Mouse (Mus musculus): ENCODE results near the gene Nrcam. TPM values are rescaled to one million over a fixed set of nuclear protein-coding genes. Genes with fewer than 3 reads are reported as not detected.

Gene Nrcam
- polyA plus RNA-seq, 1 experiment from 2014 or later: 22.0 TPM

DNA sequence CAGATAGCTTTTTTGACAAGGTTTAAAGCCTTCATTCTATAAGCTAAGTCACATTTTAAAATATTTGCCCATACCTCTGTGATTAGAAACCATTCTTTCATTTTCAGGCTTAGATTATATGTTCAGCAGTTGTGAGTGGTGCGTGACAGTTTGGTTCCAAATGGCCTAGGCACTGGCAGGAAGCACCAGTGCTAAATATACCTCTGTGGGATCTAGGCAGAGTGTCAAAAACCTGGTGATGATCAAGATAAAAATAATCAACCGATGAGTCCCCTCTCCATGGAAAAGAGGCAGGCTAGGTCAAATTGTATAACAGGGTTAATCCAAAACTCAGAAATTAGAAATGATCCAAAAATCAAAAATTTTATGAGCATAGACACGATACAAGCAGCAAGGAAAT lies 82.3 kb downstream of the Nrcam start:
- Histone ChIP-seq H3K36me3 (no peaks in the 10 kb centered on the region), H3K4me2 (no peak overlapping the region), H3K9me3 (no peaks in the 10 kb centered on the region), H3K27me3 (no peaks in the 10 kb centered on the region), H3K27ac (no peak overlapping the region), H3K4me1 (no peaks in the 10 kb centered on the region), H3K4me3 (no peak overlapping the region), H3K9ac (no peak overlapping the region)
- ATAC-seq (ENCODE audit: borderline replicate concordance, extremely low read depth, low FRiP score, low TSS enrichment): no peak
- WGBS: 71% methylated on average over 3 of the region's 3 CpGs

DNA sequence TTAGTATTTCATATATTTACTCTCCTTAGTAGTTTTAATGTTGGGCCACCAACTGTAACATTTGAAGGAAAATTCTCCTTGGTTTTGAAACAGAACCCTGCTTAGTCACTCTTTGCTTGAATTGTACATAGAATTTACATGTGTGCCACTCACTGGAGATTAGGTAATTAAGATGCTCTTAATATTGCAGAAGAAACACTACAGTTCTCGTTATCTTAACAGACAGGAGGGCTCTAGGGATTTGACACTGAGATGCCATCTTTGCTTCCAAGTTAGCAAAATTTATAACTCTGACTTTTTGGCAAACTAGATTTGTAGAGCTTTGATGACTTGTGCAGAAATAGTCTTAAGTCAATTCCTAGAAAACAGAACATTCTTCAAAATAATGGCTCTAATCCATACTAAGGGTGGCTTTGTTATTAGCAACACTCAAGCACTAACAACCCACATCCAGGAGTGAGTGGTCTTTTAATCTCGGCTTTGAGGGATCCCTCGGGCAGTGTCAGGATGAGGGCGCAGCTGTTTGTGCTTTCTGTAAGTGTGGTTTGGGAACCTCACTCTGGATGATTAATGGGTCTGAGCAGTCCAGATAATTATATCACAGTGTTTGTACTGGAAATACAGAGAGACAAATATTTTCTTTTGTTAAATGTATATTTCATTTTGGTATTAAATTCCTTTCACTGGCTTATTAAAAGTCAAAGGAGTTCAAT lies 93.6 kb downstream of the Nrcam start:
- no peaks in the 10 kb centered on the region for H3K36me3 ChIP-seq
- no peak overlapping the region for H3K4me2 ChIP-seq
- no peak for ATAC-seq (ENCODE audit: borderline replicate concordance, extremely low read depth, low FRiP score, low TSS enrichment)
- no peaks in the 10 kb centered on the region for H3K9me3 ChIP-seq
- no peaks in the 10 kb centered on the region for H3K27me3 ChIP-seq
- no peak overlapping the region for H3K4me3 ChIP-seq
- H3K9ac ChIP-seq: no peak overlapping the region
- no peak overlapping the region for H3K27ac ChIP-seq
- 51% methylated on average over 4 of the region's 4 CpGs for WGBS
- no peaks in the 10 kb centered on the region for H3K4me1 ChIP-seq

DNA sequence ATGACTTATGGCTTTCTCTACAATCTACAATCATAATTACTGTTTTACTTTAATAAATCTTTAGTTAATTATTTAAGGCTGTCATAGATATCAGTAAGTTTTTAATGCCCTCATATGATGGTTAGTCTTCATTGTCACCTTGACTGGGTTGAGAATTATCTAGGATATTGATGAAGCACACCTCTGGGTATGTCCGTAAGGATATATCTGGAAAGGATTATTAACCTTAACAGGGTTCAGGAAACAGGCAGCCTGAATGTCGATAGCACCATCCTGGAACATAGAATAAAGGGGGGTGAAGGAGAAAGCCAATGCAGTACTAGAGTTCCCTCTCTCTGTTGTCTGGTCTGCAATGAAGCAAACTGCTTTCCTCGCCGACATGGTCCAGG lies 94.2 kb downstream of the Nrcam start:
- H3K9me3 ChIP-seq: no peaks in the 10 kb centered on the region
- no peak for ATAC-seq (ENCODE audit: borderline replicate concordance, extremely low read depth, low FRiP score, low TSS enrichment)
- H3K27ac ChIP-seq: no peak overlapping the region
- H3K27me3 ChIP-seq: no peaks in the 10 kb centered on the region
- no peak overlapping the region for H3K4me2 ChIP-seq
- WGBS: 84% methylated on average over 4 of the region's 4 CpGs
- H3K4me1 ChIP-seq: no peaks in the 10 kb centered on the region
- H3K4me3 ChIP-seq: no peak overlapping the region
- H3K9ac ChIP-seq: no peak overlapping the region
- no peaks in the 10 kb centered on the region for H3K36me3 ChIP-seq

DNA sequence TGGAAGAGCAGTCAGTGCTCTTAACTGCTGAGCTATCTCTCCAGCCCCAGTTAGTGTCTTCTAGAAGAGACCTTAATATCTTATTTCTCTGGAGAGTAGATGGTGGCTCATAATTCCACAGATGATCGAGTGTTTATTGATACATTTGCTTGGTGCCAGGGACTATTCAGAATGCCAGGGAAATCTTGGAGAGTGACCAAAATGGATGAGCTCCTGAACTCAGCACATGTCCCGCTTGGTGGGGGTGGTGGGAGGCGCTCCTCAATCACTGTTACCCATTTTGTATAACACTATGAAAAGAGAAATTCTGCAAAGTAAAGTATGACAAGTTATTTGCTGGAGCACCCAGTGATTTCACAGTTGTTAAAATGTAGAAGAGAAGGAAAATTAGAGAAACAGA lies 95.3 kb downstream of the Nrcam start:
- Histone ChIP-seq H3K4me3 (no peak overlapping the region), H3K36me3 (no peaks in the 10 kb centered on the region), H3K4me2 (no peak overlapping the region), H3K9me3 (no peaks in the 10 kb centered on the region), H3K9ac (no peak overlapping the region), H3K4me1 (no peaks in the 10 kb centered on the region), H3K27me3 (no peaks in the 10 kb centered on the region), H3K27ac (no peak overlapping the region)
- no peak for ATAC-seq (ENCODE audit: borderline replicate concordance, extremely low read depth, low FRiP score, low TSS enrichment)
- WGBS: 82% methylated on average over 3 of the region's 3 CpGs

DNA sequence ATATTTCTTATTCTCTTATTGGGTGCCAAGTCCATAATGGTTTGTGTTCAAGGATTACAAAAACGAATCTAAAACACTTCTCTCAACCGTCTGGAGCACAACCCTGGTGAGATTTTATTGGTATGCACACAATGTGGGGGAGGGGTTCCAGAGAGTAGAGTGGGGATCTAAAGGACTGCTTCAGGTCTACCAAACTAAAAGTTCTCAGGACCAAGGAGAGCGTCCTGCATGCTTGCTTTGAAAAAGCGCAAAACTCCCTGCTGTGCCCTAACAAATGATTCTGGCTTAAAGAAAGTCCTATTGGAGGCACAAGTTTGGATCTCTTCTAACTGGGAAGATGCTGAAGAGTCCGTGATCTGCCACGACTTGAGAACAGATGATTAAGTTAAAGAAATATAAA lies 96.4 kb downstream of the Nrcam start:
- no peak overlapping the region for H3K9ac ChIP-seq
- no peaks in the 10 kb centered on the region for H3K27me3 ChIP-seq
- no peaks in the 10 kb centered on the region for H3K36me3 ChIP-seq
- WGBS: 3% methylated on average over 6 of the region's 6 CpGs
- H3K4me2 ChIP-seq: no peak overlapping the region
- no peak overlapping the region for H3K27ac ChIP-seq
- H3K4me1 ChIP-seq: no peaks in the 10 kb centered on the region
- H3K9me3 ChIP-seq: no peaks in the 10 kb centered on the region
- H3K4me3 ChIP-seq: no peak overlapping the region
- ATAC-seq (ENCODE audit: borderline replicate concordance, extremely low read depth, low FRiP score, low TSS enrichment): no peak

DNA sequence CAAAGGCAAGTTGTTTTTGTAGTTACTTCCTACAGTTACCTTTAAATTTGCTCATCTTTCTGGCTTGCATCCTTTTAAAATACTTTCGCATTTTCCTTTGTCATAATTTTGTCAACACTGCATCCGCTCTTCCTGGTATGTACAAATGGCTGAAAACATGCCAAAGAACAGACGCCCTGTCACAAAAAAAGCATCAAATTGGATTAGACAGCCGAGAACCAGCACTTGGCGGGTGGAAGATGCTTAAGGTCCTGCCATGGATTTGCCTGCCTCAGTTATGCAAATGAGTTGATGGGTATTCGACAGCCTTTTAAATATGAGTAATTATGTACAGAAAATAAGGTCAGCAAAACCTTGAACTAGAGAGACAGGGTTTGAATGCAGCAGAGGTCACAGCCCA lies 101.7 kb downstream of the Nrcam start:
- Histone ChIP-seq H3K4me1 (no peaks in the 10 kb centered on the region), H3K9me3 (no peaks in the 10 kb centered on the region), H3K27ac (no peak overlapping the region), H3K9ac (no peak overlapping the region), H3K4me3 (no peak overlapping the region), H3K36me3 (no peaks in the 10 kb centered on the region), H3K27me3 (no peaks in the 10 kb centered on the region), H3K4me2 (no peak overlapping the region)
- ATAC-seq (ENCODE audit: borderline replicate concordance, extremely low read depth, low FRiP score, low TSS enrichment): no peak
- WGBS: 74% methylated on average over 6 of the region's 6 CpGs

DNA sequence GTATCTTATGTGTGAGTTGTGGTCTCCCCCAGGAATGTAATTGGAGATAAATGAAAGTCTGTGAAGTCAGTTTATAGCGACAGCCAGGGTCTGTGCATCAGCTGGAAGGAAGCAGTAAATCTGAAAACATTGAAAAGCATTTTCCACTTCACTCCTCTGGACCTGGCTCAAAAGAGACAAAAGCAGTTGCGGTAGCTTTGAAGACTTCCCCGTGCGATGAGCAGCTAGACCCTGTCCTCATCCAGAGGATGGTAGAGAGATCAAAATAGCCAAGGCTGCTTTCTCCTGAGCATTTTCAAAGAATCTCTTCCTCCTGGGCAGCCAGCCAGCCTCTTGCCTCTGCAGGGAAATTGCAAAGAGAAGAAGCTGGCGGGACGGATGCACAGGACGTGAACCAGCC lies 102.3 kb downstream of the Nrcam start:
- Histone ChIP-seq H3K9me3 (no peaks in the 10 kb centered on the region), H3K27ac (no peak overlapping the region), H3K4me2 (no peak overlapping the region), H3K27me3 (no peaks in the 10 kb centered on the region), H3K36me3 (no peaks in the 10 kb centered on the region), H3K4me3 (no peak overlapping the region), H3K9ac (no peak overlapping the region), H3K4me1 (no peaks in the 10 kb centered on the region)
- no peak for ATAC-seq (ENCODE audit: borderline replicate concordance, extremely low read depth, low FRiP score, low TSS enrichment)
- 59% methylated on average over 7 of the region's 7 CpGs for WGBS

DNA sequence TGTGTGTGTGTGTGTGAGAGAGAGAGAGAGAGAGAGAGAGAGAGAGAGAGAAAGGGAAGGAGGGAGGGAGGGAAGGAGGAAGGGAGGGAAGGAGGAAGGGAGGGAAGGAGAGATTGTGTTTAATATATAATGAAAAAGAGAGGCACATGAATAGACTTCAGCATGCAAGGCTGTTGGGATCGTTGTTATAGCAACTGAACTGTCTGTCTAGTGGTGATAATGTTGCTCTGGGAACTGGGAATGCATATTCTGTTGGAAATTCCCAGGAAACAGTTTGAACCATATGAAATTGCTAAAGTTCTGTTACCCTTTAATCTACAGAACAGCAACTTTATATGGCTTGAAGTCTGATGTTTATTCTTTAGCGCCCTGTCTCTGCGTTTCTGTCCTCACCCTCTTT lies 104.0 kb downstream of the Nrcam start:
- Histone ChIP-seq H3K36me3 (no peaks in the 10 kb centered on the region), H3K4me3 (no peak overlapping the region), H3K27me3 (no peaks in the 10 kb centered on the region), H3K27ac (no peak overlapping the region), H3K4me1 (no peaks in the 10 kb centered on the region), H3K9ac (no peak overlapping the region), H3K9me3 (no peaks in the 10 kb centered on the region), H3K4me2 (no peak overlapping the region)
- 76% methylated on average over 3 of the region's 3 CpGs for WGBS
- ATAC-seq (ENCODE audit: borderline replicate concordance, extremely low read depth, low FRiP score, low TSS enrichment): no peak

DNA sequence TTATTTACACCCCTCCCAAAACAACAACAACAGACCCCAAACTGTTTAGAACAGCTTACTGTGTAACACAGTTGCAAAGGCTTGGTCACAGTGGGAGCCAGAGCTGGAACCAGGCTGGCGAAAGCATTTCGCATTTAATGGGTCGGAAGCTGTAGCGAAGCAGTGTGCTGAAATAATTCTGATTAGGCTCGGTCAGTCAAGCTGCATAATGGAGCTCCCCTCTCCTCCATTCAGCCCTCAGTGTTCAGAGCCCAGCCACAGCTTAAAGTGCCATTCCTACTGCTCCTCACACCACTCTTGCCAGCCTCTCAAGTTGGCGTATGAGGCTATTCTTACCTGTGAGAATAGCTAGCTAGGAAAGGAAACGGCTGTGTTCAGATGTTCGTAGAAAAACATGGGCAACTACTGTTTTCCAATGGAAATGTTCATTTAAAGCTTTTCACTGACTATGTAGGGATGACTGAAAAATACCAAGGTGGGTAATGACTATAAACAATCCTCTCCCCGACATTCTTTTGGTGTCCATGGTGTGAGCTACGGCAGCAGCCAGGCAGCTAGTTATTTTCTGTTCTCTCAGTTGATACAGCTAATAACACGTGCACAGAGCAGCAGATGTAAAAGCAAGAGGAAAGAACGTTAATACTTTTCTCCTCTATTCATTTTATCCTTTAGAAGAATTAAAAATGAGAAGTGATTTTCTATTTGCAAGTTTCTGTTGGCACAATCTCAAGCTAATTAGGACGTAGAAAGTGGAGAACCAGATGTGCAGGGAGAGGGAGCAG lies 108.6 kb downstream of the Nrcam start:
- no peaks in the 10 kb centered on the region for H3K36me3 ChIP-seq
- no peaks in the 10 kb centered on the region for H3K9me3 ChIP-seq
- H3K4me2 ChIP-seq: no peak overlapping the region
- H3K4me1 ChIP-seq: 0 out of 2 replicates have a peak, but pooled peaks cover 3% of the 10 kb centered on the region
- H3K9ac ChIP-seq: no peak overlapping the region
- no peak overlapping the region for H3K4me3 ChIP-seq
- WGBS: 71% methylated on average over 13 of the region's 13 CpGs
- H3K27me3 ChIP-seq: no peaks in the 10 kb centered on the region
- H3K27ac ChIP-seq: no peak overlapping the region
- ATAC-seq (ENCODE audit: borderline replicate concordance, extremely low read depth, low FRiP score, low TSS enrichment): no peak

DNA sequence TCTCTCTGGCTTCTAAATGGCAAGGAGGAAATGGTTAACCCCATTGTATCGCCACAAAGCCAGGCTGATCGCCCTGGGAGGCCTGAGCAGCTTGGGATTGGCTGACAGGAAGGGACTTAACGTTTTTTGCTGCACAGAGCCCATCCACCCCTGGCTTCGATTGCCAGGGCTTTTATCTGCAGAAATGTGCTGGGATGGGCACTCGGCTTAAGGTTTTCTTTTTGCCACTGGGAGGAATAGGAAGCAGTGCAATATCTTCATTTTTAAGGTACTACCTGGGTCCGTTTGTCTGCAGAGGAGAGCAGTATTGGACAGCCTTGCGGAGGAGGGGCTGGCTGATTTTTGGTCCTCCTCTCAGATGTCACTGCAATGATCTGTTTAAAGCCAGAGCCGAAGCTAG lies 110.2 kb downstream of the Nrcam start:
- Histone ChIP-seq H3K4me3 (no peak overlapping the region), H3K27me3 (no peaks in the 10 kb centered on the region), H3K9ac (no peak overlapping the region), H3K4me2 (no peak overlapping the region), H3K9me3 (no peaks in the 10 kb centered on the region), H3K36me3 (no peaks in the 10 kb centered on the region), H3K4me1 (0 out of 2 replicates have a peak, but pooled peaks cover 3% of the 10 kb centered on the region), H3K27ac (no peak overlapping the region)
- ATAC-seq (ENCODE audit: borderline replicate concordance, extremely low read depth, low FRiP score, low TSS enrichment): no peak
- 12% methylated on average over 8 of the region's 8 CpGs for WGBS

DNA sequence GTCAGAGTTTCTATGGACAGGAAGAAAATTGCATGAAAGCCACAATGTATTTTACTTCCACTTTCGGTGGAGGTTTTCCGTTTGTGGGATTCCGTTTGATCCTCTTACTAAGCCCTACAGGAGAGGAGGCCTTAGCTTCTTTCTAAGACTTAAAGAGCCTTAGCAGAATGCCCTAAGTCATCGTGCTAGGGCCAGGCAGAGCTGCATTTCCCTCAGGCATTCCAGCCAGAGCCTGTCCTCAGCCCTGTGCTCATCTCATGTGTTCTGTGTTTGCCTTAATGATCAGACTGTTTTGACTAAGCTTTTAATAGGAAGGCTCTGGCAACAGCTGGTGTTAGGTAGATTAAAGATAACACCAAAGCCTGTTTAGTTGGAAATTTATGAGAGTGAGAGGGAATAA lies 111.5 kb downstream of the Nrcam start:
- Histone ChIP-seq H3K27ac (no peak overlapping the region), H3K4me2 (no peak overlapping the region), H3K4me1 (0 out of 2 replicates have a peak, but pooled peaks cover 3% of the 10 kb centered on the region), H3K36me3 (no peaks in the 10 kb centered on the region), H3K27me3 (no peaks in the 10 kb centered on the region), H3K9me3 (no peaks in the 10 kb centered on the region), H3K9ac (no peak overlapping the region), H3K4me3 (no peak overlapping the region)
- 53% methylated on average over 4 of the region's 4 CpGs for WGBS
- no peak for ATAC-seq (ENCODE audit: borderline replicate concordance, extremely low read depth, low FRiP score, low TSS enrichment)

DNA sequence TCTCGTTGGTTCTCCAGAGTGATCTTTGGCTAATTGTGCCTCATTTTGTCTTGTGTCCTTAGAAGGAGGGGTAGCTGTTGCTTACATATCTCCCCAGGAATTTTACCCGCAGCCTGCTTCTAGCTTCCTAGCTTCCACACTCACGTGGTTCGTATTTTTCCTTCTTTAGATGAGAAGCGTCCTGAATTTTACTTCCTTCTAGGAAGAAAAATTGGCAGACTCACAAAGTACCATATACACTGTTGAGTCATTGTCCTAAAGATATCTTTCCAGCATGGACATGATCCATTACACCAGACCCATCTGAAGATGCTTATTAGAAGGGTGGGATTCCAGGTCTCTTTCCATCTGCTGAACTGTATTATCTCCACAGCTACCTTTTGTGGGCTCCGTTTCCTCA lies 122.2 kb downstream of the Nrcam start:
- ATAC-seq (ENCODE audit: borderline replicate concordance, extremely low read depth, low FRiP score, low TSS enrichment): no peak
- no peak overlapping the region for H3K4me2 ChIP-seq

More for the DNA sequence above, 122.2 kb downstream of the Nrcam start:
- WGBS: 63% methylated on average over 6 of the region's 6 CpGs
- Histone ChIP-seq H3K9me3 (no peaks in the 10 kb centered on the region), H3K27me3 (no peaks in the 10 kb centered on the region), H3K4me1 (no peaks in the 10 kb centered on the region), H3K36me3 (no peaks in the 10 kb centered on the region), H3K27ac (no peak overlapping the region), H3K4me3 (no peak overlapping the region), H3K9ac (no peak overlapping the region)

Data from lung, embryonic 15.5 days (tissue).